Mouse (Mus musculus) bone marrow, adult 2 months (tissue): ENCODE measurements at regions not wholly inside any gene's neighbourhood (a gene's known extent, or its start where the extent isn't known, plus 50 kb on each side); places are given as distances from the start of the nearest gene placed in this dataset.

Experiments used
- CTCF ChIP-seq: fragments of 200-500 bp; IDR thresholded peaks from 2 replicates; pipeline ENCODE4 v1.5.1; 2011; ENCODE audit warnings: low read length, control low read depth; ENCODE audit not compliant: control insufficient read depth, insufficient read depth
- POLR2A ChIP-seq: fragments of 200-500 bp; IDR thresholded peaks from 2 replicates; pipeline ENCODE4 v1.6.1; 2011; ENCODE audit warnings: low read depth, mild to moderate bottlenecking, control low read depth, low read length, borderline replicate concordance; ENCODE audit not compliant: control insufficient read depth

DNA sequence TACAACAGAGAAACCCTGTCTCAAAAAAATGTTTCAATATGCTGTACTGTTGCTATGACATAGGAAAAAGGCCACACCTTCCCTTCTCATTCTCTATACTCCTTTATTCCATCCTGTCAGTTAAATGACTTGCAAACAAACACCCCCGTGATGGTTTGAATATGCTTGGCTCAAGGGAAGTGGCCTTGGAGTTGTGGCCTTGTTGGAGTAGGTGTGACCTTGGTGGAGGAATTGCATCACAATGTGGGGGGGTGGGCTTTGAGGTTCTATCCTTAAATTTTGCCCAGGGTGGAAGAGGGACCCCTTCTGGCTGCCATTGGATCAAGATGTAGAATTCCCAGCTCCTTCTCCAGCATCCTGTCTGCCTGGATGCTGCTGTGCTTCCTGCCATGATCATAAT, 318.5 kb downstream of the Chl1 start:
- TF ChIP-seq CTCF (no peak), POLR2A (no peak)
